Mouse (Mus musculus): Measurements from ENCODE around the gene A430078G23Rik. TPM values are rescaled to one million over a fixed set of nuclear protein-coding genes. Genes with fewer than 3 reads are reported as not detected.

The A430078G23Rik gene
- polyA plus RNA-seq, 1 experiment from 2014 or later: 0.63 TPM

GRCm38 (mm10) chr8:3407417-3407816 is 54.2 kb downstream of the A430078G23Rik start:
- H3K9me3 ChIP-seq (ENCODE audit: control insufficient read depth, low read length): no peaks in the 10 kb centered on the region
- ATAC-seq (ENCODE audit: low FRiP score, low TSS enrichment): no peak

GRCm38 (mm10) chr8:3411085-3411484 is 57.9 kb downstream of the A430078G23Rik start:
- H3K27ac ChIP-seq (replicated peaks): peak overlapping the region; percentile 61

More at GRCm38 (mm10) chr8:3407417-3407816, 54.2 kb downstream of the A430078G23Rik start:
- TF ChIP-seq EP300 (optimal IDR thresholded peaks at IDR 0.05): no peak
- TF ChIP-seq CTCF (IDR thresholded peaks at IDR 0.05; ENCODE audit: low read depth): no peak
- 63% methylated on average over 3 of the region's 3 CpGs for WGBS
- peak overlapping the region; percentile 18; the same call in 1 of the 2 replicates for H3K27ac ChIP-seq (replicated peaks)
- DNase-seq (ENCODE audit: low spot score): no peak
- H3K4me3 ChIP-seq (ENCODE audit: low read depth, low read length): no peak overlapping the region
- no peaks in the 10 kb centered on the region for H3K27me3 ChIP-seq (ENCODE audit: control insufficient read depth, insufficient read depth, low read length)
- no peak overlapping the region for H3K4me2 ChIP-seq (replicated peaks; ENCODE audit: low read depth)
- H3K36me3 ChIP-seq (ENCODE audit: control insufficient read depth, insufficient read depth, low read length): peaks cover under 1% of the 10 kb centered on the region; the same call in 1 of the 2 replicates
- H3K9ac ChIP-seq (ENCODE audit: low read length): no peak overlapping the region
- peaks cover 2% of the 10 kb centered on the region; the same call in 1 of the 2 replicates for H3K4me1 ChIP-seq (replicated peaks; ENCODE audit: control insufficient read depth, insufficient read depth)

GRCm38 (mm10) chr8:3411901-3412301 is 58.7 kb downstream of the A430078G23Rik start:
- Histone ChIP-seq H3K36me3 (ENCODE audit: control insufficient read depth, insufficient read depth, low read length) (peaks cover 2% of the 10 kb centered on the region; the same call in 1 of the 2 replicates), H3K4me1 (replicated peaks; ENCODE audit: control insufficient read depth, insufficient read depth) (peaks cover 2% of the 10 kb centered on the region; the same call in 1 of the 2 replicates), H3K9me3 (ENCODE audit: control insufficient read depth, low read length) (no peaks in the 10 kb centered on the region), H3K4me2 (replicated peaks; ENCODE audit: low read depth) (no peak overlapping the region), H3K4me3 (ENCODE audit: low read depth, low read length) (no peak overlapping the region), H3K27me3 (ENCODE audit: control insufficient read depth, insufficient read depth, low read length) (no peaks in the 10 kb centered on the region), H3K9ac (ENCODE audit: low read length) (no peak overlapping the region), H3K27ac (replicated peaks) (peak overlapping the region; percentile 61)
- 41% methylated on average over 7 of the region's 7 CpGs for WGBS
- ATAC-seq (ENCODE audit: low FRiP score, low TSS enrichment) (peak; percentile 84), DNase-seq (ENCODE audit: low spot score) (peak; percentile 68)
- no peak for TF ChIP-seq CTCF (IDR thresholded peaks at IDR 0.05; ENCODE audit: low read depth)
- no peak for TF ChIP-seq EP300 (optimal IDR thresholded peaks at IDR 0.05)

More at GRCm38 (mm10) chr8:3411085-3411484, 57.9 kb downstream of the A430078G23Rik start:
- ATAC-seq (ENCODE audit: low FRiP score, low TSS enrichment) (no peak), DNase-seq (ENCODE audit: low spot score) (no peak)
- Histone ChIP-seq H3K4me1 (replicated peaks; ENCODE audit: control insufficient read depth, insufficient read depth) (peaks cover 2% of the 10 kb centered on the region; the same call in 1 of the 2 replicates), H3K9ac (ENCODE audit: low read length) (no peak overlapping the region), H3K4me3 (ENCODE audit: low read depth, low read length) (no peak overlapping the region), H3K4me2 (replicated peaks; ENCODE audit: low read depth) (0 out of 2 replicates have a peak overlapping the region, but pooled peaks have one; percentile 9), H3K27me3 (ENCODE audit: control insufficient read depth, insufficient read depth, low read length) (no peaks in the 10 kb centered on the region), H3K9me3 (ENCODE audit: control insufficient read depth, low read length) (no peaks in the 10 kb centered on the region), H3K36me3 (ENCODE audit: control insufficient read depth, insufficient read depth, low read length) (peaks cover 2% of the 10 kb centered on the region; the same call in 1 of the 2 replicates)
- 72% methylated on average over 2 of the region's 2 CpGs for WGBS
- TF ChIP-seq CTCF (IDR thresholded peaks at IDR 0.05; ENCODE audit: low read depth) (no peak), EP300 (optimal IDR thresholded peaks at IDR 0.05) (no peak)

GRCm38 (mm10) chr8:3412816-3413215 is 59.6 kb downstream of the A430078G23Rik start:
- H3K9ac ChIP-seq (ENCODE audit: low read length): no peak overlapping the region
- no peaks in the 10 kb centered on the region for H3K9me3 ChIP-seq (ENCODE audit: control insufficient read depth, low read length)
- no peak overlapping the region; the same call in 1 of the 2 replicates for H3K27ac ChIP-seq (replicated peaks)
- TF ChIP-seq EP300 (optimal IDR thresholded peaks at IDR 0.05): no peak
- H3K4me3 ChIP-seq (ENCODE audit: low read depth, low read length): no peak overlapping the region
- peaks cover 2% of the 10 kb centered on the region; the same call in 1 of the 2 replicates for H3K4me1 ChIP-seq (replicated peaks; ENCODE audit: control insufficient read depth, insufficient read depth)
- H3K36me3 ChIP-seq (ENCODE audit: control insufficient read depth, insufficient read depth, low read length): peaks cover 2% of the 10 kb centered on the region; the same call in 1 of the 2 replicates
- WGBS: 100% methylated on average over 1 of the region's 1 CpGs
- H3K4me2 ChIP-seq (replicated peaks; ENCODE audit: low read depth): no peak overlapping the region
- DNase-seq (ENCODE audit: low spot score) (no peak), ATAC-seq (ENCODE audit: low FRiP score, low TSS enrichment) (no peak)
- no peaks in the 10 kb centered on the region for H3K27me3 ChIP-seq (ENCODE audit: control insufficient read depth, insufficient read depth, low read length)

GRCm38 (mm10) chr8:3414639-3415190 is 61.5 kb downstream of the A430078G23Rik start:
- 72% methylated on average over 6 of the region's 6 CpGs for WGBS
- H3K4me1 ChIP-seq (replicated peaks; ENCODE audit: control insufficient read depth, insufficient read depth): no peaks in the 10 kb centered on the region; the same call in 1 of the 2 replicates
- no peak overlapping the region for H3K4me3 ChIP-seq (ENCODE audit: low read depth, low read length)
- H3K9me3 ChIP-seq (ENCODE audit: control insufficient read depth, low read length): no peaks in the 10 kb centered on the region
- TF ChIP-seq EP300 (optimal IDR thresholded peaks at IDR 0.05) (no peak), CTCF (IDR thresholded peaks at IDR 0.05; ENCODE audit: low read depth) (no peak)
- no peak for DNase-seq (ENCODE audit: low spot score)
- H3K27ac ChIP-seq (replicated peaks): no peak overlapping the region
- no peaks in the 10 kb centered on the region for H3K27me3 ChIP-seq (ENCODE audit: control insufficient read depth, insufficient read depth, low read length)
- peaks cover 2% of the 10 kb centered on the region; the same call in 1 of the 2 replicates for H3K36me3 ChIP-seq (ENCODE audit: control insufficient read depth, insufficient read depth, low read length)
- H3K4me2 ChIP-seq (replicated peaks; ENCODE audit: low read depth): no peak overlapping the region
- ATAC-seq (ENCODE audit: low FRiP score, low TSS enrichment): no peak
- no peak overlapping the region for H3K9ac ChIP-seq (ENCODE audit: low read length)

GRCm38 (mm10) chr8:3415259-3415658 is 62.0 kb downstream of the A430078G23Rik start:
- Histone ChIP-seq H3K4me1 (replicated peaks; ENCODE audit: control insufficient read depth, insufficient read depth) (no peaks in the 10 kb centered on the region; the same call in 1 of the 2 replicates), H3K36me3 (ENCODE audit: control insufficient read depth, insufficient read depth, low read length) (peaks cover 2% of the 10 kb centered on the region; the same call in 1 of the 2 replicates), H3K4me2 (replicated peaks; ENCODE audit: low read depth) (no peak overlapping the region), H3K27me3 (ENCODE audit: control insufficient read depth, insufficient read depth, low read length) (no peaks in the 10 kb centered on the region), H3K9ac (ENCODE audit: low read length) (no peak overlapping the region), H3K9me3 (ENCODE audit: control insufficient read depth, low read length) (no peaks in the 10 kb centered on the region), H3K27ac (replicated peaks) (no peak overlapping the region), H3K4me3 (ENCODE audit: low read depth, low read length) (no peak overlapping the region)
- ATAC-seq (ENCODE audit: low FRiP score, low TSS enrichment) (no peak), DNase-seq (ENCODE audit: low spot score) (no peak)
- TF ChIP-seq CTCF (IDR thresholded peaks at IDR 0.05; ENCODE audit: low read depth): no peak
- 55% methylated on average over 4 of the region's 4 CpGs for WGBS

Measured in stomach, postnatal 0 days (tissue).